Mouse (Mus musculus): ENCODE results near the gene Cdk19.

DNA sequence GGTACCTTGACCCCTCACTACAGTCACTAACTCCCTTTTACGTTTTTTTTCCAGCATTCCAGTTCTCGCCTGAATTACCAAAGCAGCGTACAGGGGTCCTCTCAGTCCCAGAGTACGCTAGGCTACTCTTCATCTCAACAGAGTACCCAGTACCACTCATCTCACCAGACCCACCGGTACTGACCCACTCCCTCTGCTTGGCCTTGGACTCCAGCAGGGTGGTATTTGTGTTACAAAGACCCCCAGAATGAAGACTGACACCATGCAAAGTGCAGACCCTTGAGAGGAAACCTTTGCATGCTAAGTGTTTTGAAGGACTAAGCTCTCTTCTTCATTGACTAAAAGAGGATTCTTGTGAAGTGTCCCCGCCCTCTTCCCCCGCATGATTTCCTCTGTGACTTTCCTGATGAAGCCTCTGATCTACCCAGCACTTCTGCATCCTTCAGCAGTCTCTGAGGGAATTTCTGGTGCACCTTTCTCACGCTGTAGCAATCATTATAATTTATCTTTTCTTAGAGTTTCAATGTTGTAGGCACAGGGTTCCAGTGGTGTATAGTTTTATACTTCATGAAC is 140.3 kb downstream of the Cdk19 start:
- no peak for TF ChIP-seq CTCF (IDR thresholded peaks at IDR 0.05; ENCODE audit: extremely low read depth, insufficient read depth, insufficient read length, insufficient replicate concordance)
- no peak for TF ChIP-seq POLR2A (IDR thresholded peaks at IDR 0.05; ENCODE audit: low read depth, low read length)

Measured in spleen, adult 2 months (tissue).